Mouse (Mus musculus) C2C12 (cell line): Measurements from ENCODE around the gene Srarp. TPM values are rescaled to one million over a fixed set of nuclear protein-coding genes. Genes with fewer than 3 reads are reported as not detected.
A peak's percentile ranks its signal among the peaks of the same experiment; 100 is the strongest.

Experiments
- H3K27me3 ChIP-seq: one replicate; pipeline ENCODE4 v1.6.1; 2011; ENCODE audit not compliant: control insufficient read depth, insufficient read depth, insufficient read length
- H3K36me3 ChIP-seq: one replicate; pipeline ENCODE4 v1.6.1; 2011; ENCODE audit not compliant: control insufficient read depth, insufficient read depth
- H3K4me3 ChIP-seq: one replicate; pipeline ENCODE4 v1.5.1; 2011; ENCODE audit warnings: mild to moderate bottlenecking, control low read depth; ENCODE audit not compliant: poor library complexity, insufficient read depth, severe bottlenecking
- H3K79me2 ChIP-seq: one replicate; pipeline ENCODE4 v1.6.1; 2011; ENCODE audit not compliant: control insufficient read depth, insufficient read depth
- H3K79me3 ChIP-seq: one replicate; pipeline ENCODE4 v1.6.1; 2011; ENCODE audit warnings: low read depth, control low read depth
- H3ac ChIP-seq: one replicate; pipeline ENCODE3; 2011; ENCODE audit warnings: low read depth; ENCODE audit not compliant: control insufficient read depth, insufficient read length
- CEBPB ChIP-seq: IDR thresholded peaks from one replicate; pipeline ENCODE4 v1.6.1; 2011; ENCODE audit warnings: low read depth, mild to moderate bottlenecking, control low read depth, moderate library complexity
- CTCF ChIP-seq: IDR thresholded peaks from one replicate; pipeline ENCODE4 v1.5.1; 2011; ENCODE audit not compliant: control insufficient read depth, insufficient read depth, insufficient read length
- FOSL1 ChIP-seq: IDR thresholded peaks from one replicate; pipeline ENCODE4 v1.8.0; 2011; ENCODE audit warnings: mild to moderate bottlenecking, low read length; ENCODE audit not compliant: poor library complexity, insufficient read depth, severe bottlenecking
- MAX ChIP-seq: IDR thresholded peaks from one replicate; pipeline ENCODE4 v1.6.1; 2011; ENCODE audit warnings: mild to moderate bottlenecking, control low read depth
- MYOD1 ChIP-seq: IDR thresholded peaks from one replicate; pipeline ENCODE4 v1.6.1; 2011; ENCODE audit warnings: low read depth; ENCODE audit not compliant: control insufficient read depth, insufficient read length
- MYOG ChIP-seq: IDR thresholded peaks from one replicate; pipeline ENCODE4 v1.6.1; 2011; ENCODE audit not compliant: control insufficient read depth, insufficient read length; ENCODE audit errors: extremely low read depth
- USF1 ChIP-seq: IDR thresholded peaks from one replicate; pipeline ENCODE4 v1.6.1; 2011; ENCODE audit warnings: low read depth, mild to moderate bottlenecking, control low read depth, moderate library complexity
- polyA plus RNA-seq: library from polyadenylated mRNA; unstranded; fragments of >200 nt; fragmentation: generic; extraction: Trizol; gene quantifications from one replicate; pipeline ENCODE4 v1.2.1, GENCODE M21; 2012; ENCODE audit warnings: missing spikeins

Gene Srarp
- polyA plus RNA-seq, 1 experiment: not detected

- H3ac ChIP-seq: no peak overlapping the region
- H3K79me2 ChIP-seq: peaks cover 93% of the 10 kb centered on the region
- H3K4me3 ChIP-seq: no peak overlapping the region
- H3K36me3 ChIP-seq: peaks cover 44% of the 10 kb centered on the region
- peaks cover 57% of the 10 kb centered on the region for H3K79me3 ChIP-seq
- TF ChIP-seq FOSL1 (no peak), CEBPB (no peak), CTCF (no peak)
- H3K27me3 ChIP-seq: no peaks in the 10 kb centered on the region
Observed at GRCm38 (mm10) chr4:141455526-141455925, 19.6 kb upstream of the Srarp start.

- H3K79me2 ChIP-seq: peaks cover 93% of the 10 kb centered on the region
- peaks cover 44% of the 10 kb centered on the region for H3K36me3 ChIP-seq
- no peak for TF ChIP-seq FOSL1
- no peak for TF ChIP-seq MAX
- TF ChIP-seq MYOG: no peak
- TF ChIP-seq MYOD1: no peak
- TF ChIP-seq USF1: no peak
- H3ac ChIP-seq: peak overlapping the region; percentile 27
- H3K27me3 ChIP-seq: no peaks in the 10 kb centered on the region
- no peak overlapping the region for H3K4me3 ChIP-seq
- peaks cover 52% of the 10 kb centered on the region for H3K79me3 ChIP-seq
Observed at GRCm38 (mm10) chr4:141454581-141455350, 18.9 kb upstream of the Srarp start.

GRCm38 (mm10) chr4:141451916-141452450, 16.1 kb upstream of the Srarp start:
- no peaks in the 10 kb centered on the region for H3K27me3 ChIP-seq
- no peak overlapping the region for H3K4me3 ChIP-seq
- TF ChIP-seq MYOD1: no peak
- no peak for TF ChIP-seq USF1
- no peak for TF ChIP-seq MYOG
- no peak for TF ChIP-seq MAX
- no peak for TF ChIP-seq CTCF
- TF ChIP-seq CEBPB: no peak
- no peak for TF ChIP-seq FOSL1
- no peak overlapping the region for H3ac ChIP-seq
- peaks cover 46% of the 10 kb centered on the region for H3K79me3 ChIP-seq
- peaks cover 64% of the 10 kb centered on the region for H3K36me3 ChIP-seq
- peaks cover 90% of the 10 kb centered on the region for H3K79me2 ChIP-seq

- TF ChIP-seq CEBPB (no peak), MYOG (no peak), FOSL1 (no peak), USF1 (no peak), CTCF (no peak), MAX (no peak), MYOD1 (no peak)
- peaks cover 90% of the 10 kb centered on the region for H3K79me2 ChIP-seq
- H3K27me3 ChIP-seq: no peaks in the 10 kb centered on the region
- peaks cover 69% of the 10 kb centered on the region for H3K36me3 ChIP-seq
- H3K79me3 ChIP-seq: peaks cover 46% of the 10 kb centered on the region
- H3K4me3 ChIP-seq: no peak overlapping the region
- no peak overlapping the region for H3ac ChIP-seq
Observed at GRCm38 (mm10) chr4:141451251-141451650, 15.3 kb upstream of the Srarp start.

- H3ac ChIP-seq: no peak overlapping the region
- peaks cover 42% of the 10 kb centered on the region for H3K36me3 ChIP-seq
- TF ChIP-seq CTCF (no peak), FOSL1 (no peak), CEBPB (no peak), USF1 (no peak), MYOG (no peak), MAX (no peak), MYOD1 (no peak)
- no peak overlapping the region for H3K4me3 ChIP-seq
- H3K79me3 ChIP-seq: peaks cover 28% of the 10 kb centered on the region
- H3K79me2 ChIP-seq: peaks cover 63% of the 10 kb centered on the region
- H3K27me3 ChIP-seq: no peaks in the 10 kb centered on the region
Observed at GRCm38 (mm10) chr4:141446211-141446610, 10.3 kb upstream of the Srarp start.

GRCm38 (mm10) chr4:141445328-141445720, 9.4 kb upstream of the Srarp start:
- peak overlapping the region; percentile 90 for H3ac ChIP-seq
- H3K4me3 ChIP-seq: peak overlapping the region; percentile 80
- H3K79me2 ChIP-seq: peaks cover 56% of the 10 kb centered on the region
- no peaks in the 10 kb centered on the region for H3K27me3 ChIP-seq
- H3K36me3 ChIP-seq: peaks cover 40% of the 10 kb centered on the region
- peaks cover 23% of the 10 kb centered on the region for H3K79me3 ChIP-seq
- TF ChIP-seq USF1 (no peak), FOSL1 (no peak), MAX (no peak), CTCF (no peak)
